Mouse (Mus musculus) hindbrain, embryonic 11.5 days (tissue): ENCODE measurements around the gene Cfap298. TPM values are rescaled to one million over a fixed set of nuclear protein-coding genes. Genes with fewer than 3 reads are reported as not detected.
A peak's percentile ranks its signal among the peaks of the same experiment; 100 is the strongest.

Source experiments
- ATAC-seq: fragments of 200-750 bp; cut with Nextera tagmentation; 2 replicates; pipeline ENCODE4 v1.8.0; 2017; ENCODE audit warnings: mild to moderate bottlenecking, moderate TSS enrichment, moderate library complexity; ENCODE audit not compliant: low FRiP score
- DNase-seq: peaks from one replicate; pipeline ENCODE4 v3.0.0-alpha.2; 2015; ENCODE audit warnings: low spot score
- H3K27ac ChIP-seq: fragments of 300-500 bp; sonication (generic); 2 replicates; pipeline ENCODE4 v1.5.1; 2014; ENCODE audit warnings: mild to moderate bottlenecking, low read depth, low read length
- H3K27me3 ChIP-seq: fragments of 300-500 bp; sonication (generic); 2 replicates; pipeline ENCODE4 v1.6.1; 2014; ENCODE audit warnings: mild to moderate bottlenecking, low read length, moderate library complexity, mixed read lengths; ENCODE audit not compliant: control insufficient read depth, insufficient read depth
- H3K36me3 ChIP-seq: fragments of 300-500 bp; sonication (generic); 2 replicates; pipeline ENCODE4 v1.6.1; 2014; ENCODE audit warnings: mild to moderate bottlenecking, low read length, moderate library complexity, mixed read lengths; ENCODE audit not compliant: control insufficient read depth, insufficient read depth
- H3K4me1 ChIP-seq: fragments of 300-500 bp; sonication (generic); replicated peaks from 2 replicates; pipeline ENCODE4 v1.6.1; 2014; ENCODE audit warnings: low read length, mixed read lengths; ENCODE audit not compliant: control insufficient read depth, insufficient read depth
- H3K4me2 ChIP-seq: fragments of 300-500 bp; sonication (generic); replicated peaks from 2 replicates; pipeline ENCODE4 v1.6.1; 2014; ENCODE audit warnings: mild to moderate bottlenecking, low read depth, low read length
- H3K4me3 ChIP-seq: fragments of 300-500 bp; sonication (generic); 2 replicates; pipeline ENCODE4 v1.5.1; 2014; ENCODE audit warnings: low read depth, low read length
- H3K9ac ChIP-seq: fragments of 300-500 bp; sonication (generic); 2 replicates; pipeline ENCODE4 v1.6.1; 2014; ENCODE audit warnings: low read depth, low read length
- H3K9me3 ChIP-seq: fragments of 300-500 bp; sonication (generic); 2 replicates; pipeline ENCODE4 v1.6.1; 2016; ENCODE audit warnings: low read length; ENCODE audit not compliant: control insufficient read depth
- whole genome bisulfite sequencing: fragments of 180-500 bp; shearing (Covaris S2); extraction: QIAGEN DNeasy Blood & Tissue Kit; methylation state at CpG from one replicate; pipeline ENCODE4 v1.1.7; 2014; 5-methylcytosine and 5-hydroxymethylcytosine counted together
- polyA plus RNA-seq: library from polyadenylated mRNA; unstranded; fragments of >200 nt; fragmentation: Nextera tagmentation; extraction: Ambion mirVana; gene quantifications from 2 replicates; pipeline ENCODE4 v1.2.1, GENCODE M21; 2014

Gene Cfap298
- polyA plus RNA-seq, 1 experiment from 2014 or later = 57.3 TPM

DNA sequence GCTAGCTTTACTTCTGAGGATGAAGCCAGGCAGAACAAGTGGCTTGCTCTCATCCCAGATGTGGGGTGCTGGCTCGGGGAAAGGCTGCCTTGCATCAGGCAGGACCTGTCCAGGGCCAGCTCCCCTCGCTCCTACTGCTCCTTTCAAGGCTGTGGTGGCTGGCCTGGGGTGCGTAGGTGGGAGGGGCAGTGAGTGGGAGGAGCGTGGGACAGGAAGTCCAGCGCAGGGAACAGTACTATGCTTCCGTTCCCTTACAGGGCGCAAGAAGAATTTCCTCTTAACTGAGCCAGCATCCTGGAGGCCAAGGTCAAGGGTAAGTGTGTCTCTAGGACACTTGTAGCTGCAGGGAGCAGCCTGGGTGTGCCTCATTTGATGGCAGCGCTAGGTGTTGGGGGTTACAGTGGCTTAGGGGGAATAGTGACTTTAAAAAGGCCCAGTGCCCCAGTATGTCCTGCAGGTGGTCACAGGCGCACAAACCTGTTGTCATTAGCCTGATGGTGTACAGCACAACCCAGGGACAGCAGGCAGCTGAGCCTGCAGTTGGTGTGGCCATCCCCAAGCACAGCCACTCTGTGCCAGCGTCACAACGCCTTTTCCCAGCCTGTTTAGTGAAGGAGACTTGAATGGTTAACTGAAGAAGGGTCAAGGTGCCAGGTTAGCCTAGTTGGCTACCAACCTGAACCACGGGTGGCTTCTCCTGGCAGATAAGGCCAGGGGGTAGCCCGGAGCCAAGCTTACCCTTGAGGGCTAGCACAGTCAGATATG, 10.1 kb downstream of the Cfap298 start:
- Histone ChIP-seq H3K4me1 (no peaks in the 10 kb centered on the region), H3K9me3 (no peaks in the 10 kb centered on the region), H3K4me2 (no peak overlapping the region), H3K27me3 (no peaks in the 10 kb centered on the region), H3K9ac (no peak overlapping the region), H3K4me3 (no peak overlapping the region), H3K36me3 (no peaks in the 10 kb centered on the region), H3K27ac (no peak overlapping the region)
- DNase-seq (no peak), ATAC-seq (no peak)
- WGBS = 92% methylated on average over 13 of the region's 13 CpGs

DNA sequence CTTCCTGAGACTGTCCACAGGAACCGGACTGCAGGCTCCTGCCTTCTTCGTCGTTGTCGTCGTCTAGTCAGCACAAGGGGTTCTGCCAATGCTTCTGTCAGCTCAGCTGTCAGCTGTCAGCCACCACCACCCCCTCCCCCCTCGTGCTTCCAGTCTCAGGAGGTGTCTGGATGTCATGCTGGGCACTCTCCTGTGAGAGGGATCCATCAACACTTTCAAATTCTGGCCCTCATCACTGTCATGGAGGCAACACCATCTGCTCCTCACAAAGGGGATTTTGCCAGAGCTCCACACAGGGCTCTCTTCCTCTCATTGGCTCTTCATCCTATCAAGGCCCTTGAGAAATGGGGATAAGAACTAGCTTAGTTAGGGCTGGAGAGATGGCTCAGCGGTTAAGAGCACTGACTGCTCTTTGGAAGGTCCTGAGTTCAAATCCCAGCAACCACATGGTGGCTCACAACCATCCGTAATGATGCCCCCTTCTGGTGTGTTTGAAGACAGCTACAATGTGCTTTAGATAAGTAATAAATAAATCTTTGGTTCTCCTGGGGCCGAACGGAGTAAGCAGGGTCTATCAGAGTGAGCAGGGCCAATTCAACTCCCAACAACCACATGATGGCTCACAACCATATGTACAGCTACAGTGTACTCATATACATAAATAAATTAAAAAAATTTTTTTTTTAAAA, 13.3 kb downstream of the Cfap298 start:
- H3K9ac ChIP-seq = no peak overlapping the region
- no peaks in the 10 kb centered on the region for H3K9me3 ChIP-seq
- no peaks in the 10 kb centered on the region for H3K27me3 ChIP-seq
- 54% methylated on average over 10 of the region's 10 CpGs for WGBS
- ATAC-seq = peak; percentile 72
- peak; percentile 39 for DNase-seq
- H3K27ac ChIP-seq = no peak overlapping the region
- no peaks in the 10 kb centered on the region for H3K36me3 ChIP-seq
- no peaks in the 10 kb centered on the region for H3K4me1 ChIP-seq
- no peak overlapping the region for H3K4me3 ChIP-seq
- H3K4me2 ChIP-seq = no peak overlapping the region

DNA sequence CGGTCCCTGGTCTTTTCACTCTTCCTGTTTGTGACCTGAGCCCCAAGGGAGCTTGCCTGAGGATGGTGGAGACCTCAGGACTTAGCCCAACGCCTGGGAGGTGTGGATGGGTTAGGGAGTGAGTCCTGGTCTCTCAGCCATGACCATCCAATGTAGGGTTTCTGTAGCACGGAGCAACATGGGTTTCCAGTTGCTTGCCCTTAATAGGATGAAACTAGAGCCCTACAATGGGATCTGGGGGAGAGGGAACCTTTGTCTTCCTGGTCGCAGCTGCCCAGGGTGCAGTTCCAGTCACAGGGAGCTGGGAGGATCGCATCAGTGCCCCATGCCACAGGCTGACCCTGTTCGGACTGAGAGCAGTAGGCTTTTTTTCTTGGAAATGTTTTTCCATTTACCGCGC, 17.8 kb downstream of the Cfap298 start:
- no peaks in the 10 kb centered on the region for H3K9me3 ChIP-seq
- DNase-seq (no peak), ATAC-seq (no peak)
- H3K9ac ChIP-seq = no peak overlapping the region
- no peak overlapping the region for H3K4me3 ChIP-seq
- H3K36me3 ChIP-seq = no peaks in the 10 kb centered on the region
- WGBS = 72% methylated on average over 8 of the region's 8 CpGs
- no peak overlapping the region for H3K4me2 ChIP-seq
- H3K4me1 ChIP-seq = no peaks in the 10 kb centered on the region
- no peaks in the 10 kb centered on the region for H3K27me3 ChIP-seq
- no peak overlapping the region for H3K27ac ChIP-seq

DNA sequence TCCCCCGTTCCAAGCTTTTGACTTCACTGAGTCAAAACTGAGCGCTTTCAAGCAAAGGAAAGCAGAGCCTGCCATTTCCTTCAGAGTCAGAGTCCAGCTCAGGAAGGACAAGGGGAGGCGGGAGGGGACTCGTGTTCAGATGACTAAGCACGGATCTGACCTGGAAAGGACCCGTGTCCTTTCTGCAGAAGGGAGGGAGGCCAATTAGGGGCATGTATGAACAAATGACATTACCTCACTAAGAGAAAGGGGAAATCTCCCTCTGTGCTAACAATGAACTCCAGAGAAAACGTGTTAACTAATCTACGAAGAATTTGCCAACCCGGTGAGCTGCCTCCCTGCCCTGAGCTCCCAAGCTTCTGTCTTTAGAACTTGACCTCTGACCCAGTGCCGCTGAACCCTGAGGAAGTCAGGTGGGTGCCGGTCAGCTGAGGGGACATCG, 18.9 kb downstream of the Cfap298 start:
- Histone ChIP-seq H3K27me3 (no peaks in the 10 kb centered on the region), H3K36me3 (no peaks in the 10 kb centered on the region), H3K4me1 (no peaks in the 10 kb centered on the region), H3K9ac (no peak overlapping the region), H3K9me3 (no peaks in the 10 kb centered on the region), H3K4me2 (no peak overlapping the region), H3K27ac (no peak overlapping the region), H3K4me3 (no peak overlapping the region)
- no peak for ATAC-seq
- DNase-seq = no peak
- WGBS = 47% methylated on average over 12 of the region's 12 CpGs

DNA sequence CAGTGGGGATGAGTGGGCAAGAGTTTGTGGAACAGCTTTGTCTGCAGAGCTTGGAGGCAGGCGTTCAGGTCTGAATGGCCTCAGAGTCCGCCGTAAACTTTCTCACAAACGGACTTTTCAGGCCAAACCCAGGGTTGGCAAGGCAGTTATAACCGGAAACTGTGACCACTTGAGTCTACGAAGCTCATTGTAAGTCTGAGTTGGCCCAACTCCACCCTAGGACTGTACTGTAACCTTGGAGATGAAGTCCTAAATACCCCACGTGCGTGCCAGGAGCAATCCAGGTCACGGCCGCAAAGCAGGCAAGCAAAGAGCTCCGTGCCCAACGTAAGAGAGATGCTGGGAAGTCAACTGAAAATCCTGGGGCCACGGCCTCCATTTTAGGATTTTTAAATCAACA, 23.1 kb downstream of the Cfap298 start:
- DNase-seq (no peak), ATAC-seq (no peak)
- no peaks in the 10 kb centered on the region for H3K9me3 ChIP-seq
- WGBS = 94% methylated on average over 13 of the region's 13 CpGs
- no peaks in the 10 kb centered on the region for H3K27me3 ChIP-seq
- H3K36me3 ChIP-seq = no peaks in the 10 kb centered on the region
- H3K4me2 ChIP-seq = no peak overlapping the region
- no peak overlapping the region for H3K4me3 ChIP-seq
- no peak overlapping the region for H3K27ac ChIP-seq
- no peaks in the 10 kb centered on the region for H3K4me1 ChIP-seq
- H3K9ac ChIP-seq = no peak overlapping the region

DNA sequence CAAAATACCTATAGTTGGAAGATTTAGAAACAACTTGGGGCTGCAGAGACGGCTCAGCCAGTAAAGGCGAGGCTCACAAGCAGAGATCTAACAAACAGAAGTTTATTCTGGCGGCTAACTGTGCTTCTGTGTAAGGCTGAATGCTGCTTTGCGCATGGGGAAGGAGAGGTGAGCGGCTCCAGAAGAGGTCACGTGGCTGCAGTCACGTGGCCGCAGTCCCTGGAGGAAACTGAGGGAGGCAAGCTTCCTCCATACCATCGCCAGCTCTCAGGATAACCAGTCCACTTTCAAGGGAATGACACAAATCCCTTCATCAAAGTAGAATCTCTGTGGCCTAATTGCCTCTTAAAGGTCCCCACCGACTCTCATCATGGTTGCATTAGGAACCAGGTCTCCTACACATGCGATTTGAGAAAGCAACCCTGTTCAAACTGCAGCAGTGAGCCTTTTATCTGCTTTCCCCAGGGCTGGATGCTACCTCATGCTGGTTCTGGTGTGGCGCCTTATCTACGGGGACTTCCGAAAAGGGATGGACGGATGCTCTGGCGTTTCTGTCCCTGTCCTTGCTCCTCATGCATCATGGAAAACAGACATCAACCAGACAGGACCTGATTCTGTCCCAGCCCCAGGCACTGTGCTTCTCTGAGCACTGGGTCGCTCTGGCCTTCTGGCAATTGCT, 23.9 kb downstream of the Cfap298 start:
- Histone ChIP-seq H3K4me2 (no peak overlapping the region), H3K36me3 (no peaks in the 10 kb centered on the region), H3K27ac (no peak overlapping the region), H3K9ac (no peak overlapping the region), H3K4me1 (no peaks in the 10 kb centered on the region), H3K4me3 (no peak overlapping the region), H3K27me3 (no peaks in the 10 kb centered on the region), H3K9me3 (no peaks in the 10 kb centered on the region)
- ATAC-seq = no peak
- DNase-seq = no peak
- WGBS = 77% methylated on average over 17 of the region's 17 CpGs

DNA sequence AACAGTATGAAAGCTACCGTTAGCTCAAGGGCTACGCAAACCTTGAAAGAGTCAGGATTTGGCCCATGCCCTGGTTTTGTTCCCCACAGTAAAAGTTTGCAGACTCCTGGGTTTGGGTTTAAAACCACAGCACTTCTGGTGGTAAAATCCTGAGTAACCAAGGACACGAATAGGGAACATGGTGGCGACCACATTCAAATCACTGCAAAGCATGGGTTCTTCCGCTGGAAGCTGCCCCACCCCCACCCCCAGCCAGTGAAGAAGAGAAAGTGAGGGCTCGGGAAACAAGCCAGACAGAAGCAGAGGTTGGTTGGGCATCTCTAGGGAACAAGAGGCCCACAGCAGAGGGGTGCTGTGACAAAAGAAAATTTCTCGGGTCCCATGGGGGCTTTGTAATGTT, 27.7 kb downstream of the Cfap298 start:
- H3K4me1 ChIP-seq = no peaks in the 10 kb centered on the region
- no peak for ATAC-seq
- H3K36me3 ChIP-seq = no peaks in the 10 kb centered on the region
- H3K4me2 ChIP-seq = no peak overlapping the region
- no peak overlapping the region for H3K4me3 ChIP-seq
- no peak for DNase-seq
- no peak overlapping the region for H3K9ac ChIP-seq
- no peaks in the 10 kb centered on the region for H3K9me3 ChIP-seq
- H3K27ac ChIP-seq = no peak overlapping the region
- 74% methylated on average over 7 of the region's 7 CpGs for WGBS
- H3K27me3 ChIP-seq = no peaks in the 10 kb centered on the region; the same call in 1 of the 2 replicates

DNA sequence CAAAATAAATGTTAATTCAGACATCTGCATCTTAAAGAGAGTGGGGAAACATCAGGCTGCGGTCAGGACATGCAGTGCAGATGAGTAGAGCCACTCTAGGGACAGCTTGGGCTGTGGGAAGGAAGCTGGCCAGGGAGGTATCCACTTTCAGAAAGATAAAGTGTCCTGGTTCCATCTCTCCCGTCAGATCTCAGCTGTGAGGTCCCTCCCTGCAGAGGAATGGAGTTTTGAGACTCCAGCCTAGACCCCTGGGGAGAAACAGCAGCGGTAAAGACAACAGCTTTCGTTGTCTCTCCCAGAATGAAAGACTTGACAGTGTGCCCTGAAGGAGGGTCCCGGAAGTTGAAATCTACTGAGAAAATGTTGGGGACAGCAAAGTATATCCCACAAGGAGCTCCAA, 31.6 kb downstream of the Cfap298 start:
- DNase-seq = no peak

More for the DNA sequence above, 31.6 kb downstream of the Cfap298 start:
- ATAC-seq = no peak
- Histone ChIP-seq H3K36me3 (no peaks in the 10 kb centered on the region), H3K9me3 (no peaks in the 10 kb centered on the region), H3K9ac (no peak overlapping the region), H3K4me3 (no peak overlapping the region), H3K4me2 (no peak overlapping the region), H3K27ac (no peak overlapping the region), H3K27me3 (no peaks in the 10 kb centered on the region; the same call in 1 of the 2 replicates), H3K4me1 (no peaks in the 10 kb centered on the region)
- WGBS = 24% methylated on average over 5 of the region's 5 CpGs
